Mouse (Mus musculus) ES-E14 (cell line): Measurements from ENCODE around the gene Gck.

ENCODE experiments used
- CHD2 ChIP-seq: IDR thresholded peaks from 2 replicates; pipeline ENCODE4 v1.6.1; 2014; ENCODE audit warnings: mild to moderate bottlenecking, low read depth, low read length, inconsistent platforms
- HCFC1 ChIP-seq: IDR thresholded peaks from 2 replicates; pipeline ENCODE4 v1.6.1; 2012; ENCODE audit warnings: low read length, inconsistent platforms, borderline replicate concordance; ENCODE audit not compliant: insufficient read depth
- MAFK ChIP-seq: IDR thresholded peaks from 2 replicates; pipeline ENCODE4 v1.6.1; 2014; ENCODE audit warnings: mild to moderate bottlenecking, low read depth, low read length, inconsistent platforms; ENCODE audit not compliant: insufficient read depth
- ZC3H11A ChIP-seq: IDR thresholded peaks from 2 replicates; pipeline ENCODE4 v1.6.1; 2012; ENCODE audit warnings: low read depth, mild to moderate bottlenecking, inconsistent platforms, low read length, borderline replicate concordance
- ZNF384 ChIP-seq: IDR thresholded peaks from 2 replicates; pipeline ENCODE4 v1.6.1; 2012; ENCODE audit warnings: low read depth, low read length, inconsistent platforms

- TF ChIP-seq MAFK (no peak), CHD2 (no peak), HCFC1 (no peak), ZNF384 (no peak), ZC3H11A (no peak)
Observed at GRCm38 (mm10) chr11:5901950-5902349, 47.9 kb downstream of the Gck start.
